Mouse (Mus musculus): ENCODE results near the gene Trp73. TPM values are rescaled to one million over a fixed set of nuclear protein-coding genes. Genes with fewer than 3 reads are reported as not detected.

Trp73 gene
- total RNA-seq (2021): 1 to 10 TPM; 3.7 to 4.3 TPM

DNA sequence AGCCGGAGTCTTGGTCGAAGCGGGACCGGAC, at the start of gene Trp73:
TSS of gene Trp73 (minus strand) at position 27 of the 31 bp plus-strand sequence.
- DNase-seq: no peak
- intact Hi-C loops (cut with DNase I): loop anchor here (5.0 kb wide), 1 partner anchor 73 kb away; no protein-coding TSS in a partner anchor

DNA sequence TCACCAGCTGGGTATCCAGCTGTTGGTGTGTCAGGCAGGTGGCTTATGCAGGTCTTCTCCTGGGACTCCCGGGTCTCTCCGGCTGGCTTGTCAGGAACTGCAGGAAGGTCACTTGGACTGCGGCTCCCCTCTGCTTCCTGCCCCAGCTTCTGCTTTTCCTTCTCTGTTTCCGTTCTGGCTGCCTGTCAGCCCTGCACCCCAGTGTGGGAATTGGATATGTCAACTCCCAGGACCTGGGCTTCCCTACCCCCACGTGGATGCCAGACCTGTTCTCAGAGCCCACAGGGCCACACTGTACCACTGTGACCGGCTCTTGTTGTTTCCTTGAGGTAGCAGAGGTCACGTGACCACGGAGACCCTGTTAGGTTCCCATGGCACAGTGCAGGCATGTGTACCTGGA, 48.9 kb upstream of the Trp73 start:
- DNase-seq: no peak
- intact Hi-C loops (cut with DNase I): no loop called here

DNA sequence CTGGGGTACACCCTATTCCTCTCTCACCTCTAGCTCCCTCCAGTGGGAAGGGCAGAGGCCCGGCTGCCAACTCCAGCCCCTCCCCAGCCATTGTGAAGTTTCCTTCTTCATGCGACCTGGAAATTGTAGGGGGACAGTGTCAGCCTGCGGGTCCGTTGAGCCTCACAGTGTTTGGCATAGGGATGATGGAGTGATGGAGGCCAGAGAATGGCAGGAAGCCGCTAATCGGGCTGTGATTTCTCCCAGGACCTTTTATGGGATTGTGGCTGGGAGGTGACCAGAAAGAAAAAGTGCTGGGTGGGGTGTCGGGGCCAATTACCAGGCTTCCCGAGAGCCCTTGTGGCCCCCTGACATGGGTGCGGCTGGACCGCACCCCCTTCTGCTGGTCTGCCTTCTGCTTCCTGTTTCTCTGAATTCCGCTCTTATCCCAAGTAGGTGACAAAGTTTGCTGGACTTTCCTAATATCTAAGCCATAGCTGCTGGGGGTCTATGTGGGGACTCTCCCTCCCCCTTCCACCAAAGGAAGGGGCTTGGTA, 46.1 kb upstream of the Trp73 start:
- intact Hi-C loops (cut with DNase I): no loop called here

DNA sequence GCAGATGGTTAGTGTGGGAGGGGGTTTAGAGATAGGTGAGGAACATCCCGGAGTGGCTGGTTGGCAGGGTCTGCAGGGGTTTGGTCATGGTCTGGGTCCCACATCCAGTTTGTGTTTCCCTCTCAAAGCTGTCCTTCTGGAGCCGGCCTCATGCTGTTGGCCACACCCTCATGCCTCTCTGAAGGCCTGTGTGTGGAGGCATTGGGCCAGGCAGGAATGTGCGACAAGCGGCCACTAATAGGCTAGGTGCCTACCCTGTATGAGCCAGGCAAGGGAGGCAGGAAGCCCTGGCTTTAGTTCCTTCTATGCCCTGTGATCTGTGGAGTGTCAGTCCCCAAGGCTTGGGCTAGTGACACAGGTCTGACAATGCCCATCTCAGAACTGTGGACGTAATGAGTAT, 45.0 kb upstream of the Trp73 start:
- intact Hi-C loops (cut with DNase I): no loop called here
- no peak for DNase-seq

More for the DNA sequence above, 46.1 kb upstream of the Trp73 start:
- no peak for DNase-seq

DNA sequence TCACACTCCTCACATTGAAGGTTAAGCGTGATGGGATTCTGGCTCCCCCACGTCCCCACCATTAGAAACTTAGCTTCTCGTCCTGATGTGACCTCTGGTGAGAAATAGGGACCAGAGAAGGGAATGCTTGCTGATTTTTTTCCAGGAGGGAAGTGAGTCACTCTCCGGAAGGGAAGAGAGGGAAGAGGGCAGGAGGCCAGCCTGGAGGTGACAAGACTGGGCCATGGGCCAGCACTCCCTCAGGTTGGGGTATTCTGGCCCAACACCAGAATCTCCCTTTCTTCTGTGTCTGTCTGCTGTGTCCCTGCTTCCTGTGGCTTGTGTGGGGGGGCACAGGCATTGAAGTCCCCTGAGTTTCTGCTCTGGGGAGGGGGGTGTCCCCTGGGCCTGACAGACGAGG, 43.6 kb upstream of the Trp73 start:
- intact Hi-C loops (cut with DNase I): no loop called here
- DNase-seq: no peak

DNA sequence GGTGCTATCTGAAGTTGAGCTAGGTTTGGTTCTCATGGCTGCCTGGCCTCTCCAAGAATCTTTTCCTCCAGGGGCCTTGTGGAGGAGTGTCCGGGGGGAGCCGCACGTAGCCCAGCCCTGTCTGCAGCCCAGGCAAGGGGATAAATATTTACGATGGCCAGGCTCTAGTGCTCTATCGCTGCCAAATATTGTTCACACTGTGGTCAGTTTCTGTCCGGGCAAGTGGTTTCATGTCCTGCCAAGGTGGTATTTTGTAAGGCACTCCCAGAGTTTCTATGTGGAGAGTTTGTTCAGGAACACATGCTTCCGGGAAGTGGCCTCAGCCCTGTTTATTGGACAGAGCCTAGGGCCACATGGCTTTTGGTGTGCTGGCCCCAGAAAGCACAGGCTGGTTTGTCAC, 41.0 kb upstream of the Trp73 start:
- no peak for DNase-seq
- intact Hi-C loops (cut with DNase I): no loop called here

DNA sequence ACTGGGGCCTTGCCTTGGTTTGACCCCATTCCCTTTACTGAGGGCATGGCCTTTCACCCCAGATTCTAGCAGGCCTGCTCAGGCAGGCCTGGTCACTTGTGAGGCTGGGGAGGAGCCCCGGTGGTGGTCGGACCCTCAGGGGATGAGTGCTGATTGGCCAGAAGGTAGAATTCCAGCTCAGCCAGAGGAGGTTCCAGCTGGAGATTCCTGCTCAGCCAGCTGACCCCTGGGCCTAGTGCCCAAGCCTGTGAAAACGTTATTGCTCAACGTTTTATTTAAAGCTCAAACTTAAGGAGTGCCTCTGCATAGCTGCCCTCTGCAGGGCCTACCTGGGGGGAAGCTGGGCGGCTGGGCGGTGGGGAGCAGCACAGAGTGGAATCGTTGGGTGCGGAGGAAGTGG, 37.2 kb upstream of the Trp73 start:
- intact Hi-C loops (cut with DNase I): no loop called here

DNA sequence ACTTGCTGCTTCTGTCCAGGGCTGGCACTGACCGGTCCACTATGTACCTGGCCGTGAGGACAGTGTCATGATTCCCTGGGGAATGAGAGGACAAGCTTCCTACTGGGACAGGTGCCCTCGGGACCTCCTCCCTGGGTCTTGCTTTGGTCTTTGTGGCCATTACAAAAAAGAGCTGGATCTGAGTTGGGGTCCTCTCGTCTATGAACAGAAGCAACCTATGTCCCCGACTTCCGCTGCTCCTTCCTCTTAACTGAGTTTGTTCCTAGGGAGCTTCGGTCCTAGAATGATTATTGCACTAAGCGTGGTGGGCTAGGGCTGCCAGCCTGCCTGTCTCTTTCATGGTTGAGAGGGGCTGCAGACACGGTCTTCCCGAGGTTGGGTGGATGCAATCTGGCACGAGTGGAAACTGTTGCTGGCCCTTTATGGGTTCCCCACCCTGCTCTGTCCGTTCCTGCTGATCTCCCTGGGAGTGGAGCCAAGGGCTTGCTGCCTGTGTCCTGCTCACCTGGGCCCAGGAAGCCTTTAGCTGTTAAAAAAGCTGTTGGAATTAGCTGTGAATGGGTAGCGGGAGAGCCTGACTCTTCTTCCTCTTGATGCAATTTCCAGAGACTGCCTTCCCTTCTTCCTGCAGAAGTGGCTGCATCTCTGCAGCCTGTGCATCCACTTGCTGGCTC, 32.1 kb upstream of the Trp73 start:
- no peak for DNase-seq
- intact Hi-C loops (cut with DNase I): no loop called here

More for the DNA sequence above, 37.2 kb upstream of the Trp73 start:
- no peak for DNase-seq

DNA sequence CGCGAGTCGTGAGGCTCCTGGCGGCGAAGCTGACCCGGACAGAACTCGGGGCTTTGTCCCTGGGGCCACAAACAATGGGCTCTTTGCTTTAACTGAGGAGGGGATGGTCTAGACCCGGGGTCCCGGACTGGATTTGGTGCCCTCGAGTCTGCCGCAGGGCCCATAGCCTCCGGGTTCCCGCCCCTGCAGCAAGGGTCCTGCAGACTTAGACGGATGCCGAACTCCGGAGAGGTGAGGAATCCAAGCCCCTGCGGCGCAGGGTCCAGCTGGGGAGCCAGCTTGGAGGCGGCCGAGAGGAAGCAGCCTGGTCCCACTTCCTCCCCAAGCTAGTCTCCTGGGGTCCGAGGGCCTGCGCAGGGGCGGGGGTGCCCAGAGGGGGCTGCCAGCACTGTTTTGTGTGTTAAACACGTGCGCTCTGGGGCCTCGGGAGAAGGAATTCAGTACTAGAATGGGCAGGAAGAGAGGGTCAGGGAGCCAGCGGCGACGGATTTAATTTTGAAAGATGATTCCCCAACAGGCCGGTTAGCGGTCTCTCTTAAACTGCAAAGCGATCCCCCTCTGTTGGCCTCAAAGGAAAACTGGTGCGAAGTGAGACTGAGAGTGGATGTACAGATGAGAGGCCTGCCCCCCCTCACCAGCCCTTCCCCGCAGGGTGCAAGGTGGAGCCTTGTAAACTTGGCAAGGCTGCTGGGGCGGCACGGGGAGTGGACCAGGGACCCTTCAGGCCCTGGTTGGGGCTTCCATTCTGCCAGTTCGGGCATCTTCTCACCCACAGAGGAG, 31.3 kb upstream of the Trp73 start:
- DNase-seq: peak; percentile 26
- intact Hi-C loops (cut with DNase I): no loop called here

DNA sequence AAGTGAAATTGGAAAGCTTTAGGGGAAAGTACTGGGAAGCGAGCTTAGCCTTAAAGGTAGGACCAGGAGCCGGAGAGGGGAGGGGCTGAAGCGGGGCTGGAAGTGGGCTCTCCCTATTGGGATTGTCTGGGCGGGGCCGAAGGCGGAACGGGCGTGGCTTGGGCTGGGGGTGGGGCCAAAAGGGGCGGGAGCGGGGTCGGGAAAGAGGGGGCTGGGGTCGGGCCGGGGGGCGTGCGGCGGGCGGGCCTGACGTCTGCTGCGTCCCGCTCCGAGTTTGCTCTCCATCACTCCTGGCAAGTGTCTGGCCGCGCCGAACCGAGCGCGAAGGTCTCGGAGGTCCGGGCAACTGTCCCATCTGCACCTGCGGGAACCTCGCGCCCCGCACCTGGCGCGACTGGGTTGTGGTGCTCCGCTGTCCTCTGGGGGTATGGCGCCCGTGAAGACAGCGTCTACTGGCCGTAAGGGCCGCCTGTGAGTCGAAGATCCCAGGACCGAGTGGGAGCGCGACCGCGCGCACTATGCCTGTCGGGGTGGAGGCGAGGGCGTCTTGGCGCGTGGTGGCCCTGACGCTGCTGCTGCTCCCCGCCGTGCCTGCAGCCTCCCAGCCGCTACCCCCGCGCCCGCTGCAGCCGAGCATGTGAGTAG, 30.6 kb upstream of the Trp73 start, which contains the start of gene Megf6:
TSS of gene Megf6 (plus strand) at position 225 of the 645 bp plus-strand sequence.
- intact Hi-C loops (cut with DNase I): no loop called here
- DNase-seq: peak; percentile 38

DNA sequence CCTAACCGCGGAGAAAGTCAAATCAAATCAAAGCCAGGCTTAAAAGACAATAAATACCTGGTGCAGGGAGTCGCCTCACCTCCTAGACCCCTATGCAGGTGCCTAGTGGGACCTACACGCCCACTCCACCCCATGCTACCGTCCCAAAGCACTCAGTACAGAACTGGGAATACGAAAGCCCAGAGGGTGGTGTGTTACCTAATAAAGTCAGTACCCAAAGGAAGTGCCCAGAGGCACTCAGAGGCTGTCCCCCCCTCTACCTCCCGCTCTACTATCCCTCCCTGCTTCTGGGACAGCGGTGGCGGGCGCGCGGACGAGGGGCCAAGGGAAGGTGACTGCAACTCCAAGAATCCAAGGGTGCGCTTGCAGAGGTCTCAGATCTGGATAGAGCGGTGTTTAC, 30.0 kb upstream of the Trp73 start:
- intact Hi-C loops (cut with DNase I): no loop called here
- DNase-seq: no peak

DNA sequence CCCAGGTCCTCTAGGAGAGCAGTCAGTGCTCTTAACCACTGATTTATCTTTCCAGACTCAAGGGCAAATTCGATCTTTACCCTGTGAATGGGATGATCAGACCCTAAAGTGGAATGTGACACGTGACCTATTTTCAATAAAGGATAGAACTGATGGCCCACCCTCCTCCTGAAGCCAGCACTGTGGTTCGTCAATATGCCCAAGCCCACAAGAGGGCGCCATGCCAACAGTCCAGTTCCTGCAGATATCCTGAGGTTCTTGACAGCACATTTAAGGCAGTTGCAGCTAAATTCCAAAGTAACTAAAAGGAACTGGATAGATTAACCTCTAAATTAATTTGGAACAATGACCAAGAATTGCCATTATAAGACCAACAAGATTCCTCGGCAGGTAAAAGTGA, 27.0 kb upstream of the Trp73 start:
- DNase-seq: peak; percentile 76
- intact Hi-C loops (cut with DNase I): loop anchor here (5.0 to 10.0 kb wide), 3 partner anchors 40 to 658 kb away; no protein-coding TSS in a partner anchor

DNA sequence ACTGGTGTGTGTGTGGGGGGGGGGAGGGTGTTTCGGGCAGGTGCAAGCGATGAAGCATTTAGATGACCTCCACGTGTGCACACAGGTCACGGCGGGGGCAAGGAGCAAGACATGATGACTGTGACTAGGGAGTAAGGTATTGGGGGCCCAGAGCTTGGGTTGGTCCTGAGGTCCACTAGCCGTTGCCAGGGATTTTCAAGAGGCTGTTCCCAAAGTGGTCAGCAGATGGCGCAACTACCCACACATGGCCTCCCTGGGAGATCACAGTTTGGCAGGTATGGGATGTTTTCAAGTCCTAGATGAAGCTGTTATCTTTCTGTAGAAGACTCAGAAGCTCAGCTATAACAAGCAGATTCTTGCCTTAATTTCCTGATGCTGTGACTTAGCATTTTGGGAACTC, 23.3 kb upstream of the Trp73 start:
- intact Hi-C loops (cut with DNase I): loop anchor here (5.0 to 10.0 kb wide), 3 partner anchors 112 to 662 kb away; partner anchors contain the start of gene Arhgef16
- peak; percentile 75 for DNase-seq

DNA sequence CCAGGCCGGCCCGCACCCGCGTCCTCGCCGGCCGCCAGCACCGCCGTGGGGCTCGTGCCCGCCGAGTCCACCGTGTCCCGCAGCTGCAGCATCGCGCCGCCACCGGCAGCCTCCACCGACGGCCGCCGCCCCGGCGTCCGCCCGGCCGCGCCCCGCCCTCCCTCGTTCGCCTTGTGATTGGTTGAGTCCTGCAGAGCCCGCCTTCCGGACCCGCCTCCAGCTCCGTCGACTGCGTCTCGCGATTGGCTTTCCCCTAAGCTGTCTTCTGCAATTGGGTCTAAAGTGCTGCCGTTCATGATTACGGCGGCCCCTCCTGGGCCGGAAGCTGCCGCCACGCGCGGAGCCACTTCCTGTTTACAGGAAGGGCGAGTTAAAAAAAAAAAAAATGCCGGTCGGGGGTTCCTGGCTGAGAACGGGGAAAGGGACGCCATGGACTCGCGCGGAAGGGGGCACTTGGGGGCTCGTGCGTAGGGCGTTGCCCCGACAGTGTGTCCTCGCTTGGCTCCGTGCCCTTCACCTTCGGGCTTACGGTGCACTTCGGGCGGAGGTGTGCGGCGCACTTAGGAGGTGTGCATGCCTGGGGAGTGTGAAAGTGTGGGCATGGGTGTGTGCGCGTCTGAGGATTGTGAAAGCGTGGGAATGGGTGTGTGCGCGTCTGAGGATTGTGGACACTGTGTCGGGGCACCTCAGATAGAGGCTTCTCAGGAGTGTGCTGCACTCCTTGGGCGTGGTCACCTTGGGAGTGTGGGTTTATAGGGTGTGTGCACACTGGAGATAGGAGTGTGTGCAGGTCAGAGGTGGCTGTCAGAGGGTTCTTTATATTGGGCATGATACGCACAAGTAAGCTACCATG, 20.8 kb upstream of the Trp73 start, which contains the start of gene Tprgl:
TSS of gene Tprgl (minus strand) at position 129 of the 853 bp plus-strand sequence.
- DNase-seq: peak; percentile 97
- intact Hi-C loops (cut with DNase I): loop anchor here (5.0 to 10.0 kb wide), 3 partner anchors 114 to 664 kb away; partner anchors contain the start of gene Arhgef16

DNA sequence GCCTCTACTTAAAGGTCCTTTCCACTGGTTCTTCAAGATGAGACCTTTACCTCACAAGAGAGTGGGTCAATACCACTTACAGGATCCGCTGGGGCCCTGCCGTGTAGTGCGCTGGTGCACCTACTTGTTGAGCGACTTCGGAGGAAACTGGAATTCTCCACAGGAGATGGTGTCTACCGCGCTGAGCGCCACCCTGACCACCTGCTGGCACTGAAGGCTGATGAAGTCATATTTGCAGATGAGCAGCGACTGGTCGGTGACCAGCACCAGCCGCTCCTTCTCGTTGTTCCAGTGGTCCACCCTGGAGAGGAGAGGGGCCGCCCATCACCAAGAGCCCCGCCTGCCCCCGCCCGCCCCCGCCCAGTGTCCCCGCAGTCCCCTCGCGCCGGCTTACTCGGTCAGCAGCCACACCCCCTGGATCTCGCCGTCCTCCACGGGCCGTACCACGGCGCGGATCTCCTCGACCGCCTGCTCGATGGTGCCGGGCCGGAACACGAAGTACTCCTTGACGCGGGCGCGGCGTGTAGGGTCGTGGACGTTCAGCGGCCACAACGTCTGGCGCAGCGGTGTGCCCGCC, 20.0 kb upstream of the Trp73 start:
- DNase-seq: no peak
- intact Hi-C loops (cut with DNase I): loop anchor here (5.0 to 10.0 kb wide), 3 partner anchors 115 to 665 kb away; partner anchors contain the start of gene Arhgef16

DNA sequence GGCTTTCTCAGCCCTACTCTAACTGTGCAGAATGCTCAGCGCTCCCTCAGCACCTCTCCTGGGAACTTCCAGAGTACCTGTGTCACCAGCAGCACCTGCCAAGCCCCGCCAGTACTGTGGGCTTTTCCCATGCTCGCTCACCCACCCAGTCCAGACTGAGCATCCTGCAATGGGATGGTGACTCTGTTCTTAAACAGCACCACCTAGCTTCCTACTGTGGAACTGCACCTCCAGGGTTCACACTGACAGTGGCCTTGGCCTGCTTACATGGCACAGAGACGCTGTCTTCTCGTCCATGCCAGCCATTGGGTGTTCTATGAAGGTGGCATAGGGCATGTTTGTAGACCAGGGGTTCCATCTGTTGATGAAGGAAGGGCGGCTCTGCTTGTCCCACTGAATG, 19.0 kb upstream of the Trp73 start:
- peak; percentile 88 for DNase-seq
- intact Hi-C loops (cut with DNase I): no loop called here

DNA sequence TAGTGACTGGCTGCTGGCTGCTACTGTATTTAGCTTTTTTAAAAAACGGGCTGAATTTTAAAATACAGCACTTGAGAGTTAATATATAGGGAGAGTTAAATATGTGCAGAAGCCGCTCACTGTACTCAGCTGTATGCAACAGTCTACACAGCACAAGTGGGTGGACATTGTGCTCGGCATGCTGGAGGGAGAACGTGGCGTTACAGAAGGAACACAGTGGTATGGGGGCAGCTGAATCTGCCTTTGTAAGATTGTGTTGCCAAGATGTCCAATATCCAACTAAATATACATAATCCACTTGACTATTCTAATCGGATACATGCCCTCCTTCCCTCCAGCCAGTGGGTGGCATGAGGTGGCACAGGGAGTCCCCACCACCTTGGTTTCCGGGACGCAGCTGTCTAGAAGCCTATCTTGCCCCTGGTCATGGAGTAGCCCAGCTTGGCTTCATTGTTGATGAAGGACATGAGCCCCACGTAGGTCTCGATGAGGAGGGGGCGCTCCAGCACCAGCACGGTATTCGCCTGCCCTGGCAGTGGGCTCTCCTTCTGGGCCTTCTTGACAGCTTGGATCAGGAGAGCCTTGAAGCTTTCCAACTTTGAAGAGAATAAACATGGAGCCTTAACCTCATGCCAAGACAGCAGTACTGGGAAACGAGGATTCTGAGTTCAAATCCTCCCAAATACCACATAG, 18.1 kb upstream of the Trp73 start:
- DNase-seq: no peak
- intact Hi-C loops (cut with DNase I): no loop called here

DNA sequence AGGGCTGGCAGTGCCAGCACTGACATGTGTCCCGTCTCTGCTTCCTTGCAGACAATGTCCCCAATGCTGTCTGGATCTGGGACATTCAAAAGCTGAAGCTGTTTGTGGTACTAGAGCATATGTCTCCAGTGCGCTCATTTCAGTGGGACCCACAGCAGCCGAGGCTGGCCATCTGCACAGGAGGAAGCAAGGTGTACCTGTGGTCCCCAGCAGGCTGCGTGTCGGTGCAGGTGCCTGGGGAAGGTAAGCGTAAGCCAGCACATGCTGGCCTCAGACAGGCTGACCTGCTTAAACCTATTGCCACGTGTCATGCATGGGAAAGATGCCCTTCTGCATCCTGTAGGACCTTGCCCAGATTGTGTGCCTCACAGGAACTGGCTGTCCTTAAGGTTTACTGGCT, 16.0 kb upstream of the Trp73 start:
- no peak for DNase-seq
- intact Hi-C loops (cut with DNase I): no loop called here

DNA sequence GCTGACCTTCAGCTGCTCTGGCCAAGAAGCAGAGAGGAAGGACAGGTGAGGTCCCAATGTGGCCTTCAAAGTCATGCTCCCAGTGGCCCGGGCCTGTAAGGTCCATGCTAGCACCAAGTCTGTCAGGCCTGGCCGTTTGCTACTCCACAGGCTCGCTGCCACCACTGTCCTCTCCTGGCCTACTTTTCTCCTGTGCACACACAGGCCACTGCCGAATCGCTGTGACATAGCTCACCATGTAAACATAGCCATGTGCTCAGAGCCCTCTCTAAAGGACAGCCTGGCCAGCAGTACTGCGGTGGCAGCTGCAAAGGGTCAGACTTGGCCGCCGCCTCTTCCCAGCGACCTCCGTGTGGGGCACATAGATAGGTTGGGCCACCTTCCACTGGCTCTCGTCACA, 14.1 kb upstream of the Trp73 start:
- intact Hi-C loops (cut with DNase I): no loop called here
- no peak for DNase-seq

DNA sequence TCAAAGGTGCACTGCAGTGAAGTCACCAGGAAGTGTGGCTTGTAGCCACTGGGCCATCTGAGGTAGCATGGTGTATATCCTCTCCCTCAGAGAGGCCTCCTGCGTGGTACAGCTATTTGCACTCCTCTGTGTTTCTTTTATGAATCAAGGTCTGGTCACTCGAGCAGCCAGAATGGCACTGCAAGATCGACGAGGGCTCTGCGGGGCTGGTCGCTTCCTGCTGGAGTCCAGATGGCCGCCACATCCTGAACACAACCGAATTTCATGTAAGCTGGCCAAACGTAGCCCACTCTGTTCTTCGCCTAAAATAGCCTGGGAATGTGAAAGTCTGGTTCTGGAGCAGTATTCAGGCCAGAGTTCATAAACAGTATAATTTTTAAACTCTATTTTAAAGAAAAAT, 6.3 kb upstream of the Trp73 start:
- intact Hi-C loops (cut with DNase I): no loop called here
- peak; percentile 50 for DNase-seq

All from left cerebral cortex, postnatal 4 days (tissue).